Mouse (Mus musculus) induced T-regulatory cell, adult 2 months (primary cell): ENCODE measurements around the gene Fam20b.

Experiments used
- DNase-seq: peaks from one replicate; pipeline ENCODE4 v3.0.0-alpha.2; 2012; ENCODE audit warnings: low read depth

Fam20b gene

DNA sequence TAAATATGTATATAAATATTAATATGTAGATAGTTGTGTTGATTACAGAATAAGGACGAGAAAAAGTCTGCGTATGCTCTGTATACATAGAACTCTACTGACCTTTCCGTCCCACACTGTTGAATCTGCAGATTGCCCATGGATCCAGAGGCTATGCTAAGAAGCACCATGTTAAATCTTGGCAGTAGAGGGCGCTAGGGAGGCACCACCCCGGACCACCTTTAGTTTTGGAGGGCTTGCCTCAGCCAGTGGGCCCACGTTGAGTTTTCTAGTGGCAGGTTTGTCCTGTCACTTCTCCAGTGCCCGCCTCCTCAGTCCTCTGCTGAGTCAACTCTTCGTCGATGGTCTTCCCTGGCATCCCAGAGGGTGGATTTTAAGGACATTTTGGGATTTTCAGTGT, 11.9 kb upstream of the Fam20b start:
- peak; percentile 38 for DNase-seq

DNA sequence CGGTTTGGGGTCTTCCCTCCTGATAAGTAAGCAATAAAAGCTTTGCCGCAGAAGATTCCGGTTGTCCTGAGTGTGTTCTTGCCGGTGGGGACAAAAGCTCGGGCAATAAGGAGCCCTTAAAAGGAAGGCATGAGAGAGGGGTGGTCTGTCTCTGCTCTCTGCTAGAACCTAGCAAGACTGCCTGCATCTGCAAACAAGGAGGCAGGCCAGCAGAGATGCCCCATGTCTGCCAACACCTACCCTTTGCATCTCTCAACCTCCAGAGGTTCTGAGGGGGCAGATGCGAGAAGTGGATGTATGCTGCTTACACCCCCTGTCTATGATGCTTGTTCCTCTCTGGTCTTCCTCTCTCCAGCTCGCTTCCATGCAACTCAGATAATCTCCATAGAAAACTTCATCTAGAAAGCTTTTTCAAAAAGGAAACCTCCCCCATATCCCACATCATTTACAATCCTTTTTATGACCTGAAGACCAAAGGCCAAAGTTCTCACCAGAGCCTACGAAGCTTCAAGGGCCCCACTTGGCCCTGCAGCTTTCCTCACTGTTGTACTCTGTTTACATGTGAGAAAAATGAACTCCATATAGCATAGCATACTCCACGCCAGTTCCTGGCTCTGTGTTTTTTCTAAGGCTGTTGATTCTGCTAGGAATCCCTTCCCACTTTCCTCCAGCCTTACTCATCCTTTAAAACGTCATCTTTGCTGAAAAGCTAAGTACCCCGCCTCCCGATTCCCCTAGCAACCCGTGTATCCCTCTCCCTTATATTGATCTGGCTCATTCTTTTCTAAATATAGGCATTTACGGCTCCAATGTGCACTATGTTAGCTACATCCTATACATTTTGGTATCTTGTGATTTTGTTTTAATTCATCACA, 8.6 kb upstream of the Fam20b start:
- no peak for DNase-seq

GRCm38 (mm10) chr1:156722089-156722488, 3.2 kb upstream of the Fam20b start:
- no peak for DNase-seq

- DNase-seq, result no peak
Measured at GRCm38 (mm10) chr1:156720046-156720445, 1.2 kb upstream of the Fam20b start.

DNA sequence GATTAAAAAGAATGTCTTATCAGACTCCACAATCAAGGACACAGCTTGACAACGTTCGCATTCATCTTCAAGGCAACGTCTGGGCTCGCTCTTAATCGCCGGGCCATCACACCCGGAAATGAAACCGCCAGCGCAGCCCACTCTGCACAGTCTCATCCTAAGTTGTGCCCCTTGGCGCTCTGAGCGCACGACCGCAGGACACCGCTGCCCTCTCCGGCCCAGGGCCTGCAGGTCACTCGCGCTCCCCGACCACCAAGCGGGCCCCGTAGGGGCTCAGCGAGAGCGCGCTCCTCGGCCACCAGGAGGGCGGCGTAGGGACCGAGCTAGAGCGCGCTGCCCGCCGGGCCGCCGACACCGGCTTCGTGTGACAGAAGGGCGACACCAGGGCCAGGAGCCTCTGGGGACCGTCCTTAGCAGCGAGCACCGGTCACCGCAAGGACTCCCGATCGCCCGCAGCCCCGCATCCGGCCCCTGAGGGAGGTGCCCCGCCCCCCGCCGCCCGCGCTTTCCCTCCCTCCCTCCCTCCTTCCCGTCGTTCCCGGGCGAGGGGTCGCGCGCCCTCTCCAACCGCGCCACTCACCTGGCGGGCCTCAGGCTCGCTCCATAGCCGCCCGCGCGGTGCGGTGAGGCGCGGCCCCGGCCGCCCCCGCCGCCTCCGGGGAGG, 468 bp downstream of the Fam20b start:
- peak; percentile 77 for DNase-seq

DNA sequence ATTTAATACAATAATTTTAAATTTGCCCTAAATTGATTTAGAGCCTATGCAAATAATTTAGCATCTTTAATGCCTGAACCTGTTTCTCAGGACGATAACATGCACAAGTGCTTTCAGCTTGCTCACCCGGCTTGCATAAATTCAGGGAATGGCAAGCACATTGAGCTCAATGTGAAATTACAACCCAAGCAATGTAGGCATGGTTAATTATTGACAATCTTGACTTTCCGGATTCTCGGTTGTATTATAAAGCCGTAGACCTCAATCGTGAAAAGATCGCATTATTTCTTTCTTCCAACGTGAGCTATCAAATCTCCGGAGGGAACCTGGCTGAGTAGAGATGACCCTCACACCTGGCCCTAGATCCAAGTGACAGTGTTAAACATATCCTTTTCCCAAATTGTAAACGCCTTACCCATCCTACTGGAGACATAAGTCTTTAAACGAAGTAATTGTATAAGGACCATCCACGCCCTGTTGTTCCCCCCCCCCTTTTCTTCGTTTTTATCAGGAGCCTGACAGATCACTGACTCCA, 1.1 kb downstream of the Fam20b start:
- DNase-seq, result no peak

GRCm38 (mm10) chr1:156716681-156717080, 2.2 kb downstream of the Fam20b start:
- no peak for DNase-seq

- DNase-seq, result peak; percentile 15
Measured at GRCm38 (mm10) chr1:156710472-156711098, 8.3 kb downstream of the Fam20b start.

DNA sequence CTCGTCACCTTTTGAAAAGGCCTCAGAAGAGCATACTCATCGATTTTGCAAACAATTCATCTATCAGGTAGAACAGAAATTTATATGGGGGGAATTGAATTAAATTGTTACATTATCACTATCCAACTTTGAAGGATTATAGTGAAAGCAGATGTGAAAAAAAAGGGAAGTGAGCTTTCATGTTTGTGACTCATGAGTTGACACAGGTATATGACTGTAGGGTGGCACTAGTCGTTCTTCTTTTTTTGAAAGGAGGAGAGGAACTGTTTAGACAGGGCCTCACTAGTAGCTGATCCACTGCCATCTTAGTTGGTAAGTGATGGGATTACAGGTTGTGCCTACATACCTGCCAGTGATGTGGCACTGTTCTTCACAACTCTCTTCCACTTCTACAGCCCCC, 10.2 kb downstream of the Fam20b start:
- DNase-seq, result no peak

- no peak for DNase-seq
Measured at GRCm38 (mm10) chr1:156705696-156706285, 13.1 kb downstream of the Fam20b start.

DNA sequence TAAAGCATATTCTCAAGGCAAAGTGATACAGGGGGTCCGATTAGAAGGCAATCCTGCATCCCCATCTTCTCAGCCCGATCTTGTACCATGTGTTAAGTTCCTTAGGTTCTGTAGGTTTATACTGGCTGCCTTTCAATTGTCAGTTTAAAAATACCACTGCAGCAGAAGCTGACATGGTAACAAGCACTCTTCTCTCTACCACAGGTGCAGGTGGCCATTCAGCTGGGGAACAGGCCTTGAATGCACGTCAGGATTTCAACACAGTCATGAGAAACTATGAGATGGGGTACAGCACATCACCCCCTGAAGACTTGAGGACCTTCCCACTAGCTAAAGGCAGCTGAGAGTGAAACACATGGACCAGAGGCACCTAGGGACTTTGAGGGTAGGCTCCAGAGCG, 15.4 kb downstream of the Fam20b start:
- DNase-seq, result no peak

- DNase-seq, result no peak
Measured at GRCm38 (mm10) chr1:156702151-156702550, 16.7 kb downstream of the Fam20b start.

- no peak for DNase-seq
Measured at GRCm38 (mm10) chr1:156686025-156686661, 32.7 kb downstream of the Fam20b start.

DNA sequence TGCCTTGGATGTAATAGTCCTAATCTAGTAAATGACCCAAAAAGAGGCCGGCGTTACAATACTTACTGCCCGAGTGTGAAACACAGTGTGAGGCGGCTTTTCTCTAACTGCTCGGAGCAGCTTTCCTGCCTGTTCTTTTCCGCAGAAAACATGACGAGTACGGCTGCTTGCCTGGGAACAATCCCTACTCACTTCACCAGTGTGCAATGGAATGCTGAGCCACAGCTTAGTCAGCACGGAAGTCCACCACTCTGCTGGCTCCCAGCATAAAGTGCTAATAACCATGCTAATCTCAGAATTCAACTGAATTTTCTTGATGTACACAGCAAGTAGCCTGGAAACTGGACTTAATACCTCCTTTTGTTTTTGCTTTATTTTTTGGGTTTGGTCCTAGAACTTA, 39.3 kb downstream of the Fam20b start:
- no peak for DNase-seq

DNA sequence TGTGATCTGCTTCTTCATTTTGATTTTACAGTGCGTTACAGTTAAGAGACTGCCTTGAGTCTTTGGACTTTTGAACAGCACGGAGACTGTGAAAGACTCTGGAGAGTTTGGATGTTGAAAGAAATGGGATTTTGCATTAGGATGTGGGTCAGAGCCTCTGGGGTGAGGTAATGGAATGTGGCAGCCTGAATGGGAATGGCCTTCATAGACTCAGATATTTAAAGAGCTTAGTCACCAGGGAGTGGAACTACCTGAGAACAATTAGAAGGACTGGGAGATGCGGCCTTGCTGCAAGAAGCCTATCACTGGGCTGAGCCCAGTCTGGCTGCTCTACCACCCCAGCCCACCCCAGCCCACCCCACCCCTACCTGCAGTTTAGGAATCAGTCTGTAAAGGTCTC, 41.7 kb downstream of the Fam20b start:
- no peak for DNase-seq

DNA sequence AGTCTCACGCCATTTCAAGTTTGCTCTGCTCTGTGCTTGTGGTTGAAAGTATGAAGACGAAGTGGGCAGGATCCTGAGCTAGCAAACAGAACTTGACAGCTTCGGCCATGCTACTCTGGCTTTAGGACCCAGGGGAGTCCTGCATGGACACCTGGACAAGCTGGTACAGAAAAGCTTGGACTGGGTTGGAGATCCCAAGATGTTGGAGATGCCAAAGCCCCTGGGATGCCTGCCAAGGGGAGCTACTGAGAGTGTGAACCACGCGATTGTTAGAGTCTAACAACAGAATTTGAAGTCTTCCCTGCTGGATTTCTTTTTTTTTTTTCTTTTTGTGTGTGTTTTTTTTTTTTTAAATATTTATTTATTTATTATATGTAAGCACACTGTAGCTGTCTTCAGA, 42.3 kb downstream of the Fam20b start:
- no peak for DNase-seq

- peak; percentile 81 for DNase-seq
Measured at GRCm38 (mm10) chr1:156676171-156676570, 42.7 kb downstream of the Fam20b start.

- DNase-seq, result peak; percentile 83
Measured at GRCm38 (mm10) chr1:156674195-156675000, 44.5 kb downstream of the Fam20b start, which contains the start of gene Tor3a. Tor3a (minus strand) TSS chr1:156674356.

GRCm38 (mm10) chr1:156673476-156674194, 45.3 kb downstream of the Fam20b start:
- peak; percentile 78 for DNase-seq
